Mouse (Mus musculus) midbrain, postnatal 0 days (tissue): ENCODE measurements around the gene Pex5. TPM values are rescaled to one million over a fixed set of nuclear protein-coding genes. Genes with fewer than 3 reads are reported as not detected.

Source experiments
- ATAC-seq: fragments of 200-750 bp; cut with Nextera tagmentation; 2 replicates; pipeline ENCODE4 v1.8.0; 2017; ENCODE audit warnings: moderate number of reproducible peaks, mild to moderate bottlenecking, moderate TSS enrichment, moderate library complexity; ENCODE audit not compliant: low FRiP score
- DNase-seq: peaks from one replicate; pipeline ENCODE4 v3.0.0-alpha.2; 2015; ENCODE audit warnings: low spot score
- H3K27ac ChIP-seq: fragments of 300-500 bp; sonication (generic); 2 replicates; pipeline ENCODE4 v1.5.1; 2014; ENCODE audit warnings: low read depth, mild to moderate bottlenecking, low read length, mixed read lengths
- H3K27me3 ChIP-seq: fragments of 300-500 bp; sonication (generic); 2 replicates; pipeline ENCODE4 v1.6.1; 2014; ENCODE audit warnings: low read length, control low read depth, mixed read lengths; ENCODE audit not compliant: insufficient read depth
- H3K36me3 ChIP-seq: fragments of 300-500 bp; sonication (generic); 2 replicates; pipeline ENCODE4 v1.6.1; 2014; ENCODE audit warnings: low read length, control low read depth, mixed read lengths; ENCODE audit not compliant: insufficient read depth
- H3K4me1 ChIP-seq: fragments of 300-500 bp; sonication (generic); 2 replicates; pipeline ENCODE4 v1.6.1; 2014; ENCODE audit warnings: mild to moderate bottlenecking, control low read depth, antibody characterized with exemption, low read length, mixed read lengths; ENCODE audit not compliant: insufficient read depth
- H3K4me2 ChIP-seq: fragments of 300-500 bp; sonication (generic); 2 replicates; pipeline ENCODE4 v1.6.1; 2014; ENCODE audit warnings: low read depth, mild to moderate bottlenecking, low read length, mixed read lengths; ENCODE audit not compliant: poor library complexity, severe bottlenecking
- H3K4me3 ChIP-seq: fragments of 300-500 bp; sonication (generic); 2 replicates; pipeline ENCODE4 v1.5.1; 2014; ENCODE audit warnings: low read depth, mild to moderate bottlenecking, low read length, moderate library complexity
- H3K9ac ChIP-seq: fragments of 300-500 bp; sonication (generic); replicated peaks from 2 replicates; pipeline ENCODE4 v1.6.1; 2014; ENCODE audit warnings: mild to moderate bottlenecking, low read length, moderate library complexity, mixed read lengths; ENCODE audit not compliant: poor library complexity, severe bottlenecking
- H3K9me3 ChIP-seq: fragments of 300-500 bp; sonication (generic); 2 replicates; pipeline ENCODE4 v1.6.1; 2016; ENCODE audit warnings: low read length, control low read depth
- CTCF ChIP-seq: IDR thresholded peaks from 2 replicates; pipeline ENCODE4 v1.5.1; 2016; ENCODE audit warnings: antibody characterized with exemption, mild to moderate bottlenecking
- WGBS: fragments of 180-500 bp; shearing (Covaris S2); extraction: QIAGEN DNeasy Blood & Tissue Kit; methylation state at CpG from one replicate; pipeline ENCODE4 v1.1.7; 2014; 5-methylcytosine and 5-hydroxymethylcytosine counted together
- polyA plus RNA-seq: library from polyadenylated mRNA; unstranded; fragments of >200 nt; fragmentation: Nextera tagmentation; extraction: Ambion mirVana; gene quantifications from 2 replicates; pipeline ENCODE4 v1.2.1, GENCODE M21; 2015
- total RNA-seq: library from RNA; depleted of rRNA; stranded (reverse); fragments of >200 nt; gene quantifications from 2 replicates; pipeline ENCODE4 v1.2.3, GENCODE M21; 2014; rRNA removed

Pex5 gene
- total RNA-seq: 73.2 and 78.9 TPM in 2 replicates
- 52.9 and 53.1 TPM in 2 replicates for polyA plus RNA-seq

- DNase-seq (peak; percentile 97), ATAC-seq (peak; percentile 95)
- Histone ChIP-seq H3K9me3 (no peaks in the 10 kb centered on the region), H3K4me1 (peaks cover 6% of the 10 kb centered on the region; the same call in 1 of the 2 replicates), H3K27me3 (no peaks in the 10 kb centered on the region), H3K36me3 (peaks cover 11% of the 10 kb centered on the region), H3K4me3 (peak within 1 kb of the TSS; percentile 76), H3K27ac (peak within 1 kb of the TSS; percentile 78), H3K9ac (peak within 1 kb of the TSS; percentile 86), H3K4me2 (peak within 1 kb of the TSS; percentile 77)
- under 1% methylated on average over 32 of the region's 36 CpGs for WGBS
- TF ChIP-seq CTCF: no peak
Measured at GRCm38 (mm10) chr6:124414927-124415325, at the start of gene Pex5. Gene Pex5, minus strand, starts transcription at chr6:124415067.

GRCm38 (mm10) chr6:124463881-124464291 is 49.0 kb upstream of the Pex5 start:
- Histone ChIP-seq H3K4me3 (peak overlapping the region; percentile 70), H3K27ac (peak overlapping the region; percentile 95), H3K36me3 (0 out of 2 replicates have a peak, but pooled peaks cover 11% of the 10 kb centered on the region), H3K27me3 (no peaks in the 10 kb centered on the region), H3K9ac (peak overlapping the region; percentile 91), H3K4me2 (peak overlapping the region; percentile 82), H3K4me1 (peaks cover 8% of the 10 kb centered on the region; the same call in 1 of the 2 replicates), H3K9me3 (no peaks in the 10 kb centered on the region)
- TF ChIP-seq CTCF: no peak; the same call in 1 of the 2 replicates
- peak; percentile 43 for ATAC-seq
- DNase-seq: peak; percentile 46
- WGBS: 10% methylated on average over 8 of the region's 8 CpGs

- no peak for TF ChIP-seq CTCF
- no peak overlapping the region for H3K9ac ChIP-seq
- no peak overlapping the region for H3K4me3 ChIP-seq
- H3K9me3 ChIP-seq: no peaks in the 10 kb centered on the region
- WGBS: 89% methylated on average over 4 of the region's 4 CpGs
- ATAC-seq: no peak
- H3K36me3 ChIP-seq: peaks cover 24% of the 10 kb centered on the region
- H3K27ac ChIP-seq: no peak overlapping the region
- no peak overlapping the region for H3K4me2 ChIP-seq
- H3K27me3 ChIP-seq: no peaks in the 10 kb centered on the region
- peaks cover 4% of the 10 kb centered on the region; the same call in 1 of the 2 replicates for H3K4me1 ChIP-seq
- no peak for DNase-seq
Measured at GRCm38 (mm10) chr6:124459388-124459787, 44.5 kb upstream of the Pex5 start.

- Histone ChIP-seq H3K27ac (no peak overlapping the region), H3K36me3 (peaks cover 24% of the 10 kb centered on the region), H3K9ac (no peak overlapping the region), H3K4me1 (peaks cover 4% of the 10 kb centered on the region; the same call in 1 of the 2 replicates), H3K27me3 (no peaks in the 10 kb centered on the region), H3K9me3 (no peaks in the 10 kb centered on the region), H3K4me2 (no peak overlapping the region), H3K4me3 (no peak overlapping the region)
- ATAC-seq (no peak), DNase-seq (peak; percentile 28)
- no peak for TF ChIP-seq CTCF
- WGBS: 92% methylated on average over 11 of the region's 11 CpGs
Measured at GRCm38 (mm10) chr6:124458505-124458904, 43.6 kb upstream of the Pex5 start.

- H3K9ac ChIP-seq: no peak overlapping the region
- WGBS: 92% methylated on average over 5 of the region's 5 CpGs
- ATAC-seq (no peak), DNase-seq (no peak)
- peaks cover 4% of the 10 kb centered on the region; the same call in 1 of the 2 replicates for H3K4me1 ChIP-seq
- no peaks in the 10 kb centered on the region for H3K27me3 ChIP-seq
- peaks cover 28% of the 10 kb centered on the region for H3K36me3 ChIP-seq
- H3K27ac ChIP-seq: no peak overlapping the region
- H3K4me3 ChIP-seq: no peak overlapping the region
- no peak for TF ChIP-seq CTCF
- H3K9me3 ChIP-seq: no peaks in the 10 kb centered on the region
- H3K4me2 ChIP-seq: no peak overlapping the region
Measured at GRCm38 (mm10) chr6:124457827-124458226, 43.0 kb upstream of the Pex5 start.

GRCm38 (mm10) chr6:124456243-124456642 is 41.4 kb upstream of the Pex5 start:
- Histone ChIP-seq H3K9ac (no peak overlapping the region), H3K9me3 (no peaks in the 10 kb centered on the region), H3K27ac (no peak overlapping the region), H3K4me2 (no peak overlapping the region), H3K36me3 (peaks cover 32% of the 10 kb centered on the region), H3K4me3 (no peak overlapping the region), H3K4me1 (no peaks in the 10 kb centered on the region), H3K27me3 (no peaks in the 10 kb centered on the region)
- ATAC-seq: no peak
- no peak for TF ChIP-seq CTCF
- DNase-seq: no peak
- whole genome bisulfite sequencing: 93% methylated on average over 5 of the region's 5 CpGs
